Mouse (Mus musculus) spleen, adult 2 months (tissue): Measurements from ENCODE around the gene D430041D05Rik.

Experiments used
- CTCF ChIP-seq: fragments of 200-500 bp; IDR thresholded peaks from 2 replicates; pipeline ENCODE4 v1.5.1; 2011; ENCODE audit warnings: mild to moderate bottlenecking, inconsistent platforms; ENCODE audit not compliant: insufficient read depth, insufficient read length, insufficient replicate concordance; ENCODE audit errors: extremely low read depth
- POLR2A ChIP-seq: fragments of 200-500 bp; IDR thresholded peaks from 2 replicates; pipeline ENCODE4 v1.6.1; 2011; ENCODE audit warnings: low read depth, low read length, inconsistent platforms

GRCm38 (mm10) chr2:104167765-104168164 lies 243.0 kb downstream of the D430041D05Rik start:
- no peak for TF ChIP-seq CTCF
- TF ChIP-seq POLR2A: no peak
